Comparison of ENCODE assay signal across 16 mouse cellular contexts in the genomic region with DNA sequence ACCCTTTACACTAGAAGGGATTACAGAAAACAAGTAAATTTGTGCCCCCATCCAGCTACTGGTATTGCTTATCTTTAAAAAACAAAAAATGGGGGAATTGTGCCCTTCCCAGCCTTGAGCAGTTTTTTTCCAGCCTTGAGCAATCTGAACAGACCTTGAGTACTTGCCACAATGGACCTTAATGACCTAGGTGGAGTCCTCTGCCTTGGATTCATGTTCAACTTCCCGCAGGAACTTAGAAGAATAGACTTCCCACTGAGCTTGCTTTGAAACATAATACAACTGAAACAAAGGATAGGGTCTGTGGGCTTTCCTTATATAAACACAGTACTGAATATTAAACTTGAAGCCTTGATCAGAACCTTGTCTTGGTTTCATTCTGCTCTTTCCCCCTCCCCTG.
"Had no signal": no experiment of that assay in that cellular context is flagged by ENCODE, and none has a peak within 500 bp of the region (broad histone marks: within the 10 kb centered on the region; RNA-seq: fewer than 3 reads in every experiment).

No protein-coding gene starts in this region.

- DNase-seq: heart, postnatal 10 days; heart, postnatal 14 days; heart, postnatal 36 days; heart, postnatal 4 days; kidney, adult 11 months; kidney, adult 18-20 months; kidney, adult 2 months; kidney, adult 8-10 months; kidney, adult 9 months; kidney, postnatal 10 days; kidney, postnatal 14 days; kidney, postnatal 25 days; kidney, postnatal 36 days; kidney, postnatal 4 days; layer of hippocampus, adult 9-11 months; layer of hippocampus, postnatal 36 days had no signal
